Mouse (Mus musculus) cortical plate, adult 2 months (tissue): Measurements from ENCODE around the gene Prss30.

Experiments used
- CTCF ChIP-seq: fragments of 200-500 bp; IDR thresholded peaks from 2 replicates; pipeline ENCODE4 v1.5.1; 2011; ENCODE audit warnings: mild to moderate bottlenecking, control low read depth, low read length; ENCODE audit not compliant: insufficient read depth; ENCODE audit errors: extremely low read depth
- POLR2A ChIP-seq: fragments of 200-500 bp; IDR thresholded peaks from 2 replicates; pipeline ENCODE4 v1.6.1; 2011; ENCODE audit warnings: mild to moderate bottlenecking, low read length, control low read depth; ENCODE audit not compliant: insufficient read depth; ENCODE audit errors: extremely low read depth

DNA sequence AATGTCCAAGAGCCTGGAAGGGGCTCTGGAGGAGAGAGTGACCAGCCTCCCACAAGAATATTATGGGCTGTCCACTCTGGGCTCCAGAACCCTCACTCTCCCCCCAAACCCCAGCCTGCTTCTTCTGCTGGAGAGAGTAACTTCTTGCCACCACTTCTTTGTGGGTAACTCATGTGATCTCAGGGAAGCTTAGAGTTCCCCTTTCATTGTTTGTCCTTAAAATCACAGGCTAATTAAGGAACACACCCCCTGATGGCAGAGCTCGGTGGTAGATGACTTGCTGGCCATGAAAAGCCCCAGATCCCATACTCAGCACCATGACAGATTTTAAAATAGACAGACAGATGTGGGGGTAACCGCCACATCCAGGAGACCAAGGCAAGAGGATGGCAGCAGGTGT is 26.6 kb upstream of the Prss30 start:
- no peak for TF ChIP-seq POLR2A
- TF ChIP-seq CTCF, result no peak
